Mouse (Mus musculus) stomach, postnatal 0 days (tissue): Measurements from ENCODE around the gene Togaram2.

Experiments used
- CTCF ChIP-seq: IDR thresholded peaks from 2 replicates; pipeline ENCODE4 v1.5.1; 2016; ENCODE audit warnings: antibody characterized with exemption, low read depth, mild to moderate bottlenecking, moderate library complexity
- EP300 ChIP-seq: optimal IDR thresholded peaks from 2 replicates; pipeline ENCODE3; 2016; ENCODE audit warnings: antibody characterized with exemption

DNA sequence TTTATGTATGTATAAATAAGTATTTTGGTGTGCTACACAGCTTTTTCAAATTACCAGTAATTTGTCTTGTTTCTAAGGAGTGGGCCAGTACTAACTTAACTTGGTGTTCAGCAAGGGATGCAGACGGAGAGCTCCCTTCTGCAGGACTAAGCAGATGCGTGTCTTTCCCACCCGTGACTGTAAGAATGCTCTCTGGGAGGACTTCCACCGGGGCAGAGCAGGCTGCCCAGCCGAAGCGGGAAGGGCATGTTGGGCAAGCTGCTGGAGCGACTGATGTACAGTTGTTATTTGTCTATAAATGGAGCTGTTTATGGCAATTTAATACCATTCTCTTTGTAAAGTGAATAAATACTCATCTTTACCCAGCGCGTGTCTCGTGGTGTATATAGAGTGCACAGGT is 14.4 kb upstream of the Togaram2 start:
- TF ChIP-seq CTCF (no peak), EP300 (no peak)
